Mouse (Mus musculus): Measurements from ENCODE around the gene Plekha6. TPM values are rescaled to one million over a fixed set of nuclear protein-coding genes. Genes with fewer than 3 reads are reported as not detected.

Gene Plekha6
- total and polyA plus RNA-seq, 3 experiments: 0.07 to 0.38 TPM; not detected in 1

GRCm38 (mm10) chr1:133268503-133268902 lies 104.5 kb downstream of the Plekha6 start:
- TF ChIP-seq GATA2 (IDR thresholded peaks at IDR 0.05; ENCODE audit: borderline replicate concordance, low read depth, low read length): no peak
- TF ChIP-seq TAL1 (conservative IDR thresholded peaks at IDR 0.05; ENCODE audit: low read depth, low read length): no peak
- TF ChIP-seq GATA1 (IDR thresholded peaks at IDR 0.05; ENCODE audit: borderline replicate concordance, low read length): no peak
- no peak for TF ChIP-seq POLR2AphosphoS5 (IDR thresholded peaks at IDR 0.05; ENCODE audit: insufficient replicate concordance, low read depth, low read length)
- no peak for TF ChIP-seq CTCF (IDR thresholded peaks at IDR 0.05; ENCODE audit: low read depth, low read length)
- no peak for ATAC-seq (ENCODE audit: extremely low read depth, insufficient number of reproducible peaks, low FRiP score, poor library complexity, severe bottlenecking)
- no peaks in the 10 kb centered on the region for H3K4me1 ChIP-seq (ENCODE audit: insufficient read depth, low read depth, low read length)

GRCm38 (mm10) chr1:133270336-133270735 lies 106.3 kb downstream of the Plekha6 start:
- H3K9me3 ChIP-seq (replicated peaks): no peaks in the 10 kb centered on the region
- TF ChIP-seq GATA1 (IDR thresholded peaks at IDR 0.05; ENCODE audit: borderline replicate concordance, low read length): no peak
- TF ChIP-seq GATA2 (IDR thresholded peaks at IDR 0.05; ENCODE audit: borderline replicate concordance, low read depth, low read length): no peak
- no peak for TF ChIP-seq POLR2AphosphoS5 (IDR thresholded peaks at IDR 0.05; ENCODE audit: insufficient replicate concordance, low read depth, low read length)
- TF ChIP-seq TAL1 (conservative IDR thresholded peaks at IDR 0.05; ENCODE audit: low read depth, low read length): no peak
- no peak for TF ChIP-seq CTCF (IDR thresholded peaks at IDR 0.05; ENCODE audit: low read depth, low read length)
- ATAC-seq (ENCODE audit: extremely low read depth, insufficient number of reproducible peaks, low FRiP score, poor library complexity, severe bottlenecking): no peak
- H3K4me1 ChIP-seq (ENCODE audit: insufficient read depth, low read depth, low read length): no peaks in the 10 kb centered on the region
- DNase-seq (ENCODE audit: low spot score): no peak
- no peaks in the 10 kb centered on the region for H3K36me3 ChIP-seq (replicated peaks)
- no peak overlapping the region for H3K4me3 ChIP-seq (ENCODE audit: low read depth, low read length)
- H3K27me3 ChIP-seq (ENCODE audit: insufficient read depth, low read length): peaks cover 31% of the 10 kb centered on the region; the same call in 1 of the 2 replicates

More at GRCm38 (mm10) chr1:133268503-133268902, 104.5 kb downstream of the Plekha6 start:
- H3K27me3 ChIP-seq (ENCODE audit: insufficient read depth, low read length): peaks cover 32% of the 10 kb centered on the region; the same call in 1 of the 2 replicates
- no peaks in the 10 kb centered on the region for H3K36me3 ChIP-seq (replicated peaks)
- no peaks in the 10 kb centered on the region for H3K9me3 ChIP-seq (replicated peaks)
- H3K4me3 ChIP-seq (ENCODE audit: low read depth, low read length): no peak overlapping the region
- DNase-seq (ENCODE audit: low spot score): no peak

- Histone ChIP-seq H3K4me1 (ENCODE audit: insufficient read depth, low read depth, low read length) (no peaks in the 10 kb centered on the region), H3K27me3 (ENCODE audit: insufficient read depth, low read length) (peaks cover 18% of the 10 kb centered on the region; the same call in 1 of the 2 replicates), H3K9me3 (replicated peaks) (no peaks in the 10 kb centered on the region), H3K36me3 (replicated peaks) (no peaks in the 10 kb centered on the region), H3K4me3 (ENCODE audit: low read depth, low read length) (no peak overlapping the region)
- TF ChIP-seq GATA2 (IDR thresholded peaks at IDR 0.05; ENCODE audit: borderline replicate concordance, low read depth, low read length): no peak
- no peak for TF ChIP-seq CTCF (IDR thresholded peaks at IDR 0.05; ENCODE audit: low read depth, low read length)
- TF ChIP-seq TAL1 (conservative IDR thresholded peaks at IDR 0.05; ENCODE audit: low read depth, low read length): no peak
- TF ChIP-seq GATA1 (IDR thresholded peaks at IDR 0.05; ENCODE audit: borderline replicate concordance, low read length): no peak
- no peak for TF ChIP-seq POLR2AphosphoS5 (IDR thresholded peaks at IDR 0.05; ENCODE audit: insufficient replicate concordance, low read depth, low read length)
- DNase-seq (ENCODE audit: low spot score): no peak
- no peak for ATAC-seq (ENCODE audit: extremely low read depth, insufficient number of reproducible peaks, low FRiP score, poor library complexity, severe bottlenecking)
Measured at GRCm38 (mm10) chr1:133274163-133274562, 110.2 kb downstream of the Plekha6 start.

- TF ChIP-seq TAL1 (conservative IDR thresholded peaks at IDR 0.05; ENCODE audit: low read depth, low read length) (no peak), CTCF (IDR thresholded peaks at IDR 0.05; ENCODE audit: low read depth, low read length) (no peak), GATA1 (IDR thresholded peaks at IDR 0.05; ENCODE audit: borderline replicate concordance, low read length) (no peak), GATA2 (IDR thresholded peaks at IDR 0.05; ENCODE audit: borderline replicate concordance, low read depth, low read length) (no peak), POLR2AphosphoS5 (IDR thresholded peaks at IDR 0.05; ENCODE audit: insufficient replicate concordance, low read depth, low read length) (no peak)
- no peaks in the 10 kb centered on the region for H3K4me1 ChIP-seq (ENCODE audit: insufficient read depth, low read depth, low read length)
- DNase-seq (ENCODE audit: low spot score) (no peak), ATAC-seq (ENCODE audit: extremely low read depth, insufficient number of reproducible peaks, low FRiP score, poor library complexity, severe bottlenecking) (no peak)
- H3K4me3 ChIP-seq (ENCODE audit: low read depth, low read length): no peak overlapping the region
- no peaks in the 10 kb centered on the region for H3K9me3 ChIP-seq (replicated peaks)
- H3K27me3 ChIP-seq (ENCODE audit: insufficient read depth, low read length): peaks cover 14% of the 10 kb centered on the region; the same call in 1 of the 2 replicates
- H3K36me3 ChIP-seq (replicated peaks): no peaks in the 10 kb centered on the region
Measured at GRCm38 (mm10) chr1:133276983-133277382, 113.0 kb downstream of the Plekha6 start.

- Histone ChIP-seq H3K9me3 (replicated peaks) (no peaks in the 10 kb centered on the region), H3K27me3 (ENCODE audit: insufficient read depth, low read length) (peaks cover 10% of the 10 kb centered on the region; the same call in 1 of the 2 replicates), H3K4me3 (ENCODE audit: low read depth, low read length) (no peak overlapping the region), H3K4me1 (ENCODE audit: insufficient read depth, low read depth, low read length) (no peaks in the 10 kb centered on the region), H3K36me3 (replicated peaks) (no peaks in the 10 kb centered on the region)
- DNase-seq (ENCODE audit: low spot score): no peak
- ATAC-seq (ENCODE audit: extremely low read depth, insufficient number of reproducible peaks, low FRiP score, poor library complexity, severe bottlenecking): no peak
- TF ChIP-seq TAL1 (conservative IDR thresholded peaks at IDR 0.05; ENCODE audit: low read depth, low read length): no peak
- no peak for TF ChIP-seq POLR2AphosphoS5 (IDR thresholded peaks at IDR 0.05; ENCODE audit: insufficient replicate concordance, low read depth, low read length)
- no peak for TF ChIP-seq GATA1 (IDR thresholded peaks at IDR 0.05; ENCODE audit: borderline replicate concordance, low read length)
- TF ChIP-seq CTCF (IDR thresholded peaks at IDR 0.05; ENCODE audit: low read depth, low read length): no peak
- TF ChIP-seq GATA2 (IDR thresholded peaks at IDR 0.05; ENCODE audit: borderline replicate concordance, low read depth, low read length): no peak
Measured at GRCm38 (mm10) chr1:133278539-133278938, 114.5 kb downstream of the Plekha6 start.

- H3K9me3 ChIP-seq (replicated peaks): no peaks in the 10 kb centered on the region
- no peak for ATAC-seq (ENCODE audit: extremely low read depth, insufficient number of reproducible peaks, low FRiP score, poor library complexity, severe bottlenecking)
- DNase-seq (ENCODE audit: low spot score): no peak
- TF ChIP-seq POLR2AphosphoS5 (IDR thresholded peaks at IDR 0.05; ENCODE audit: insufficient replicate concordance, low read depth, low read length) (no peak), GATA2 (IDR thresholded peaks at IDR 0.05; ENCODE audit: borderline replicate concordance, low read depth, low read length) (no peak), CTCF (IDR thresholded peaks at IDR 0.05; ENCODE audit: low read depth, low read length) (no peak), GATA1 (IDR thresholded peaks at IDR 0.05; ENCODE audit: borderline replicate concordance, low read length) (no peak), TAL1 (conservative IDR thresholded peaks at IDR 0.05; ENCODE audit: low read depth, low read length) (no peak)
- H3K4me1 ChIP-seq (ENCODE audit: insufficient read depth, low read depth, low read length): no peaks in the 10 kb centered on the region
- no peaks in the 10 kb centered on the region for H3K36me3 ChIP-seq (replicated peaks)
- H3K27me3 ChIP-seq (ENCODE audit: insufficient read depth, low read length): peaks cover 12% of the 10 kb centered on the region; the same call in 1 of the 2 replicates
- H3K4me3 ChIP-seq (ENCODE audit: low read depth, low read length): no peak overlapping the region
Measured at GRCm38 (mm10) chr1:133278946-133279631, 115.1 kb downstream of the Plekha6 start.

Data from G1E (cell line).